Mouse (Mus musculus): ENCODE results near the gene Dnajc11. TPM values are rescaled to one million over a fixed set of nuclear protein-coding genes. Genes with fewer than 3 reads are reported as not detected.

Gene Dnajc11
- 68.5 to 81.5 TPM (median 74.4 TPM) in 4 replicates for total RNA-seq (2023)

DNA sequence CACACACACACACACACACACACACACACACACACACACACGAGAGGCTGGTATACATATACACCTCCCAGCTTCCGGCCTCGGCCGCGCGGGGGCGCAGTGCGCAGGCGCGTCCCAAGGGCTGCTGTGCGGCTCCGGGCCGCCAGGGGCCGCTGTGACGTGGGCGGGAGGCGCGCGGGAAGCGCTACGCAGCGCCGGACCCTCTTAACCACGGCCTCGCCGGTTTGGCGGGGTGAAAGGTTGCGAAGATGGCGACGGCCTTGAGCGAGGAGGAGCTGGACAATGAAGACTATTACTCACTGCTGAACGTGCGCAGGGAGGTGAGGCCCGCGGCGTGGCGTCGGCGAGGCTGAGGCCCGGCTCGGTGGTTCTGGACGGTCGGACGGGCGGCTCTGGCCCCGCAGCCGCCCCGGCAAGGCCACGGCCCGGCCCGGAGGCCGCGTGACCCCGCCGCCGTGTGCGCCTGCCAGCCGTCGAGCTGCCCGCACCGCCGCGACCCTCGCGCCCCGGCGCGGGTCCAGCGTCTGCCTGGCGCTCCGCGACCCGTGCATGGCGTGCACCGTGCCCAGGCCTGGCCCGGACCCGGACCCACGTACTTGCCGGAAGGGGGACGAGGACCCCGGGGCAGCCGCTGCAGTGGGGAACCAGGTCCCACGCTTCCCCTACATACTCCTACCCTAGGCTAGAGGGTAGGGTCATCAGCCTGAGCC lies at the start of gene Dnajc11:
Gene Dnajc11 (plus strand): TSS at position 187 of the 710 bp plus-strand sequence.

DNA sequence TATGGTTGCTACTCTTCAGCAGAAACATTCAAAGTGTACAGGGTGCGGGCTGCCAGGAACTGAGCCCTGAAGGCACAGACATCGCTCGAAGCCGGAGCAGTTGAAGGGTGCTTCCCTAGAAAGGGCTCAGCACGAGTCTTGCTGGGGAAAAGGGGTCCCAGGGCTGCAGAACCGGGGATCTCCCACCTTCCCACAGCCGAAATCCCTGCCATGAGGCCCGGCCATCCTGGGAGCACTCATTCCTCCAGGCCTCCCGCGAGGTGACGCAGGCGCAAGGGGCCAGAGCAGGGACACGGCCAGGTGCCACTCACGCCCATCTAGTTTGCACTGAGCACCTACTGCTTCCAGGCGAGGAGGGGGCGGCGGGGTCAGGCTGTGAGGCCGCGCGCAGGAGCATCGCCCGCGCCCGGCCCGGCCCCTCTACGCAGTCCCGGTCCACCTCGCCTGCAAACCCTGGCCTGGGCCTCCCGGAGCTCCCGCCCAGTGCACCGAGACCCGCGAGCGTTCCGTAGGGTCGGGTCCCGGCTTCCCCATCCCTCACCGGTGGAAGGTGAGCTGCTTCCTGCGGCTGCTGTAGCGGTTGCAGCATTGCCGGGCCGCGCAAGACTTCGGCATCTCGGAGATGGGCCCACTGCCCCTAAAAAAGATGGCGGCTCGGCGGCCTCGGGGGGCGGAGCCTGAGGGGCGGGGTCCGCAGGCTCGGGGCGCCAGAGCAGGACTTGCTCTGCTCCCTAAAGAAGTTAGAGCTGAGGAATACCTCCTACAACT lies 55.0 kb downstream of the Dnajc11 start, which contains the start of gene Thap3:
Gene Thap3 (minus strand): TSS at position 656 of the 768 bp plus-strand sequence.

DNA sequence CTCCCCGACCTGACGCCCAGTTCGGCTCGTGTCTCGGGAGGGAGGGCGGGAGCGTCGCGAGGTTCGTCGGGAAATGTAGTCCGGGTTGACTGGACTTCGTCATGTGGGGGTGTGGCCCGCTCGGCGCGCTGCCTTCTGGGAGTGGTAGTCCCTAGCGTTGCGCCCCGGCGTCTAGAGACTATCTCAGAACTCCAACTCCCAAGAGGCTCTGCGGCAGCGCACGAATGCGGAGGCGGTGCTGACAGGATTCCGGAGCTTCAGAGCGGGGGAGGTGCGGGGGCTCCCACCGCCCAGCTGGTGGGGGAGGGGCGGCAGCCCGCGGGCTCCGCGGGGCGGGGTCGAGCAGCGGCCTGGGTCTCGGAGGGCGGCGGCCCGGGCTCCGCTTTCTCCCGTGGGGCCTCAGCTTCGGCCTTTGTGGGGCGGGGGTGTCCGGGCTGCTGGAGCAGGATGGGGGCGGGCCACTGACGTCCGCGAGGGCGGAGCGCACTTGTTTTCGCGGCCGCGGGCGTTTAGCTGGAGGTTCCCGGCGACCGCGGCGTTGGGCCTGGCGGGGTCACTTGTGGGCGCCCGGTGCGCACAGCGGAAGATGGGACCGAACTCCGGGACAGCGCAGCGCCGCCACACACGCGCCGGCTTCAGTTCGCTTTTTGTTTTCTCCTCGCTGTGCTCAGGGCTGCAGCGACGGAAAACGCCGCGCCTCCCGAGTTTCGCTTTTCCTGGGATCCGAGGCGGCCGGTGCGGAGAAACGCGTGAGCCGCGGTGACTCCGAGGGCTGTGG lies 62.9 kb downstream of the Dnajc11 start, which contains the start of gene Phf13:
Gene Phf13 (minus strand): TSS at position 86 of the 778 bp plus-strand sequence.

DNA sequence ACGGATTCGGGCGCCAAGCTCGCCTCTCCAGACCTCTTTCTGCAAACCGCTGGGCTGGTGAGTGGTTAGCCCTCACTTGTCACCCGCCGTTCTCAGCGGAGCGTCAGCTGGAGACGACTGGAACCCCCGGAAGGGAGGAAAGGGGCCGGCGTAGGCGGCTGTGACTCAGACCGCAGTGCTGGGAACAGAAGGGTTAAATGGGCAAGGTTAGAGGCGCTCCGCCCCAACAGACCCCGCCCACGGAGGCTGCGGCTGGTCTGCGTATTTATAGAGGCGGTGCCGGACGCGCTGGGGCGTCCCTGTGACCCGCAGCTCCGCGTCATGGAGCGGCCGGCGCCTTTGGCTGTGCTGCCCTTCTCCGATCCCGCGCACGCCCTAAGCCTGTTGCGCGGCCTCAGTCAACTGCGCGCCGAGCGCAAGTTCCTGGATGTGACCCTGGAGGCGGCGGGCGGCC lies 75.2 kb downstream of the Dnajc11 start, which contains the start of gene Klhl21:
Gene Klhl21 (plus strand): TSS at position 182 of the 454 bp plus-strand sequence.

DNA sequence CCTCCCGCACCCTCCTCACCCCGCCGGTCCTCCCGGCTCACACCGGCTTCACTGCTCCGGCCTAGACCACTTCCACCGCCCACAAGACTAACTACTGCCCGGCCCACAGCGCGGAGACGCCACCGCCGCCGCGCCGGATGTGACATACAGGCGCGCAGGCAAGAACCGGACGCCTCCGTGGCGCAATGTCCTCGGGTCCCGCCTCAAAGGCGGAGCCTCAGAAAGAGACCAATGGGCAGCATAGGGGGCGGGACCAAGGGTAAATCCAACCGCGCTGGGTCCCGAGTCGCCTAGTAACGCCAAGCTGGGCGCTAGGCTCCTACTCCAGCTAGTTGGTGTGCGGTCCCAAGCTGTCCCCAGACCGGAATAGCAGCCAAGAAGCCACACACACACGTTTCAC lies 94.0 kb downstream of the Dnajc11 start, which contains the start of gene Zbtb48:
Gene Zbtb48 (minus strand): TSS at position 148 of the 400 bp plus-strand sequence.

Other genes with a start within 250 kb of the Dnajc11 start
- gene Camta1, start 71.8 kb upstream of the Dnajc11 start, total RNA-seq (2023): 43.2 to 53.2 TPM (median 49.6 TPM) in 4 replicates
- 31.2 to 45.4 TPM (median 36.3 TPM) in 4 replicates for gene Thap3, start 55.3 kb downstream of the Dnajc11 start, total RNA-seq (2023)
- gene Phf13, start 62.6 kb downstream of the Dnajc11 start, total RNA-seq (2023): 3.9 to 5.2 TPM (median 4.4 TPM) in 4 replicates
- 18.7 to 19.6 TPM (median 19.3 TPM) in 4 replicates for gene Klhl21, start 75.1 kb downstream of the Dnajc11 start, total RNA-seq (2023)
- 17.9 to 27.9 TPM (median 23.9 TPM) in 4 replicates for gene Zbtb48, start 94.0 kb downstream of the Dnajc11 start, total RNA-seq (2023)
- not detected in 4 replicates for gene Tas1r1, start 104.9 kb downstream of the Dnajc11 start, total RNA-seq (2023)
- 39.4 to 44.4 TPM (median 41.6 TPM) in 4 replicates for gene Nol9, start 105.6 kb downstream of the Dnajc11 start, total RNA-seq (2023)
- gene Plekhg5, start 138.8 kb downstream of the Dnajc11 start, total RNA-seq (2023): 1.5 to 5.8 TPM (median 3.5 TPM) in 4 replicates
- 0.56 TPM in 1 of 4 replicates, not detected in the others for gene Tnfrsf25, start 182.2 kb downstream of the Dnajc11 start, total RNA-seq (2023)
- gene Espn, start 218.7 kb downstream of the Dnajc11 start, total RNA-seq (2023): 0.92 to 1.9 TPM (median 1.4 TPM) in 4 replicates
- gene Hes2, start 225.2 kb downstream of the Dnajc11 start, total RNA-seq (2023): not detected in 4 replicates
- 2.1 to 4.7 TPM (median 3.1 TPM) in 4 replicates for gene Acot7, start 244.4 kb downstream of the Dnajc11 start, total RNA-seq (2023)